ENCODE assay signal across 11 mouse cellular contexts in genomic region chr3:136700447-136701009, GRCm38 (mm10). TPM values are rescaled to one million over a fixed set of nuclear protein-coding genes. Genes with fewer than 3 reads are reported as not detected.
DNase-seq lines count a peak whose midpoint lies in the region; ATAC-seq lines count a peak whose summit lies in the region.
"Had no signal": no experiment of that assay in that cellular context is flagged by ENCODE, and none has a peak within 500 bp of the region (broad histone marks: within the 10 kb centered on the region; RNA-seq: fewer than 3 reads in every experiment).

No protein-coding gene starts in this region.

- peaks cover 38% of the 10 kb centered on the region for H3K4me1 ChIP-seq in heart, embryonic 12.5 days (replicated peaks)
- peaks cover 7% of the 10 kb centered on the region for H3K4me1 ChIP-seq in intestine, embryonic 16.5 days (ENCODE audit: control insufficient read depth, insufficient read depth, low read length)
- H3K4me1 ChIP-seq in megakaryocyte, embryonic 14.5 days, result peaks cover 56% of the 10 kb centered on the region

- H3K4me3 ChIP-seq in heart, embryonic 12.5 days, result peak overlapping the region; percentile 16
- no peak overlapping the region for H3K4me3 ChIP-seq in intestine, embryonic 16.5 days (ENCODE audit: low read length)
- peak overlapping the region; percentile 12 for H3K4me3 ChIP-seq in megakaryocyte, embryonic 14.5 days (replicated peaks)
- H3K4me3 ChIP-seq: hindbrain, embryonic 15.5 days had no signal

- 0 out of 2 replicates have a peak overlapping the region, but pooled peaks have one; percentile 2 for H3K27ac ChIP-seq in heart, embryonic 12.5 days (ENCODE audit: poor library complexity, severe bottlenecking)
- H3K27ac ChIP-seq in intestine, embryonic 16.5 days (ENCODE audit: low read length), result no peak overlapping the region
- H3K27ac ChIP-seq: hindbrain, embryonic 15.5 days had no signal

- no peaks in the 10 kb centered on the region for H3K9me3 ChIP-seq in heart, embryonic 12.5 days (replicated peaks)
- H3K9me3 ChIP-seq in intestine, embryonic 16.5 days (ENCODE audit: control insufficient read depth, low read length), result no peaks in the 10 kb centered on the region
- no peaks in the 10 kb centered on the region for H3K9me3 ChIP-seq in megakaryocyte, embryonic 14.5 days
- H3K9me3 ChIP-seq: hindbrain, embryonic 15.5 days had no signal

- no peak for ATAC-seq in heart, embryonic 12.5 days (ENCODE audit: insufficient number of reproducible peaks, low FRiP score)
- 0 out of 2 replicates have a peak, but pooled peaks have one; percentile 46 for ATAC-seq in intestine, embryonic 16.5 days

- peak overlapping the region; percentile 23; the same call in 1 of the 2 replicates for H3K9ac ChIP-seq in heart, embryonic 12.5 days
- no peak overlapping the region for H3K9ac ChIP-seq in intestine, embryonic 16.5 days (ENCODE audit: low read depth, low read length)
- H3K9ac ChIP-seq: hindbrain, embryonic 15.5 days had no signal

- DNase-seq in heart, postnatal 4 days, result no peak
- peak; percentile 11 for DNase-seq in T-cell, adult 2 months (ENCODE audit: low spot score)
- DNase-seq in MN1 (ENCODE audit: low spot score), result no peak
- no peak for DNase-seq in ovary, postnatal 10 days (ENCODE audit: low spot score)
- DNase-seq in cerebellum, postnatal 14 days, result no peak
- DNase-seq: cerebellum, postnatal 10 days; thymus, postnatal 14 days had no signal

- peak overlapping the region; percentile 51 for H3K4me2 ChIP-seq in heart, embryonic 12.5 days
- 0 out of 2 replicates have a peak overlapping the region, but pooled peaks have one; percentile 10 for H3K4me2 ChIP-seq in intestine, embryonic 16.5 days (ENCODE audit: low read depth, low read length)
- H3K4me2 ChIP-seq: hindbrain, embryonic 15.5 days had no signal

- no peaks in the 10 kb centered on the region for H3K27me3 ChIP-seq in heart, embryonic 12.5 days (replicated peaks)
- no peaks in the 10 kb centered on the region for H3K27me3 ChIP-seq in intestine, embryonic 16.5 days (replicated peaks; ENCODE audit: control insufficient read depth, insufficient read depth, low read length)
- no peaks in the 10 kb centered on the region for H3K27me3 ChIP-seq in megakaryocyte, embryonic 14.5 days (replicated peaks)
- H3K27me3 ChIP-seq: hindbrain, embryonic 15.5 days had no signal

- 24% methylated on average over 11 of the region's 11 CpGs for WGBS in heart, embryonic 12.5 days
- 47% methylated on average over 11 of the region's 11 CpGs for WGBS in intestine, embryonic 16.5 days

- H3K36me3 ChIP-seq in heart, embryonic 12.5 days, result no peaks in the 10 kb centered on the region
- H3K36me3 ChIP-seq in intestine, embryonic 16.5 days (ENCODE audit: control insufficient read depth, insufficient read depth, low read length), result no peaks in the 10 kb centered on the region
- no peaks in the 10 kb centered on the region for H3K36me3 ChIP-seq in megakaryocyte, embryonic 14.5 days (replicated peaks; ENCODE audit: low read length)
- H3K36me3 ChIP-seq: hindbrain, embryonic 15.5 days had no signal

RNA-seq across cellular contexts. Expression of gene Ppp3ca, which starts 30.6 kb away (rescaled TPM):
- polyA plus RNA-seq in heart, embryonic 12.5 days (2016; fragmentation: Nextera tagmentation; extraction: Ambion mirVana), result 85.6 TPM in 2 replicates
- 10 to 100 TPM; 56.4 to 62.2 TPM for total RNA-seq in heart, postnatal 4 days (2021)
- 33.6 and 35.0 TPM in 2 replicates for polyA plus RNA-seq in intestine, embryonic 16.5 days (2015; fragmentation: Nextera tagmentation; extraction: Ambion mirVana)
- polyA plus RNA-seq in megakaryocyte, embryonic 14.5 days (2012; ENCODE audit: insufficient read depth, low replicate concordance), result 42.7 and 107 TPM in 2 replicates
